Mouse (Mus musculus) ES-Bruce4 (cell line): ENCODE measurements around the gene Ccl22. TPM values are rescaled to one million over a fixed set of nuclear protein-coding genes. Genes with fewer than 3 reads are reported as not detected.

ENCODE experiments used
- H3K27ac ChIP-seq: 2 replicates; pipeline ENCODE4 v1.5.1; 2012; ENCODE audit warnings: low read length, inconsistent platforms; ENCODE audit not compliant: insufficient read depth
- H3K27me3 ChIP-seq: 2 replicates; pipeline ENCODE4 v1.6.1; 2012; ENCODE audit warnings: mild to moderate bottlenecking, low read length, inconsistent platforms; ENCODE audit not compliant: control insufficient read depth, poor library complexity, insufficient read depth, severe bottlenecking
- H3K36me3 ChIP-seq: 2 replicates; pipeline ENCODE4 v1.6.1; 2012; ENCODE audit warnings: inconsistent platforms, mild to moderate bottlenecking, low read length, moderate library complexity; ENCODE audit not compliant: control insufficient read depth, poor library complexity, insufficient read depth, severe bottlenecking
- H3K4me1 ChIP-seq: one replicate; pipeline ENCODE4 v1.8.1; 2011; ENCODE audit warnings: low read length; ENCODE audit not compliant: control insufficient read depth, insufficient read depth
- H3K4me3 ChIP-seq: 2 replicates; pipeline ENCODE4 v1.5.1; 2011; ENCODE audit warnings: low read depth, mild to moderate bottlenecking, low read length
- H3K9ac ChIP-seq: 2 replicates; pipeline ENCODE4 v1.6.1; 2012; ENCODE audit warnings: low read depth, mild to moderate bottlenecking, inconsistent platforms; ENCODE audit not compliant: poor library complexity, severe bottlenecking
- H3K9me3 ChIP-seq: replicated peaks from 2 replicates; pipeline ENCODE4 v1.6.1; 2012; ENCODE audit warnings: mild to moderate bottlenecking, low read length, inconsistent platforms; ENCODE audit not compliant: control insufficient read depth, poor library complexity, insufficient read depth, severe bottlenecking
- CTCF ChIP-seq: IDR thresholded peaks from one replicate; pipeline ENCODE4 v1.8.1; 2011; ENCODE audit warnings: low read depth, low read length
- EP300 ChIP-seq: IDR thresholded peaks from 2 replicates; pipeline ENCODE4 v1.6.1; 2011; ENCODE audit warnings: low read depth, low read length; ENCODE audit not compliant: insufficient read depth
- POLR2A ChIP-seq: IDR thresholded peaks from one replicate; pipeline ENCODE4 v1.8.1; 2011; ENCODE audit warnings: low read length; ENCODE audit not compliant: insufficient read depth
- polyA plus RNA-seq: library from polyadenylated mRNA; stranded (reverse); fragments of >200 nt; gene quantifications from 2 replicates; pipeline ENCODE4 v1.2.4, GENCODE M21; 2011; ENCODE audit warnings: low read depth; ENCODE audit not compliant: missing spikeins, insufficient read depth, insufficient read length

Ccl22 gene
- polyA plus RNA-seq, 1 experiment = not detected

- TF ChIP-seq POLR2A (no peak), EP300 (no peak), CTCF (no peak)
Observed at GRCm38 (mm10) chr8:94725998-94726397, 19.4 kb upstream of the Ccl22 start.

GRCm38 (mm10) chr8:94729301-94729700 is 16.1 kb upstream of the Ccl22 start:
- Histone ChIP-seq H3K36me3 (no peaks in the 10 kb centered on the region), H3K4me1 (no peaks in the 10 kb centered on the region), H3K27me3 (no peaks in the 10 kb centered on the region), H3K27ac (no peak overlapping the region), H3K9me3 (no peaks in the 10 kb centered on the region; the same call in 1 of the 2 replicates), H3K4me3 (no peak overlapping the region), H3K9ac (no peak overlapping the region)
- TF ChIP-seq POLR2A = no peak
- TF ChIP-seq EP300 = no peak
- no peak for TF ChIP-seq CTCF

More at GRCm38 (mm10) chr8:94725998-94726397, 19.4 kb upstream of the Ccl22 start:
- no peaks in the 10 kb centered on the region; the same call in 1 of the 2 replicates for H3K9me3 ChIP-seq
- no peaks in the 10 kb centered on the region for H3K4me1 ChIP-seq
- H3K36me3 ChIP-seq = no peaks in the 10 kb centered on the region
- no peak overlapping the region for H3K4me3 ChIP-seq
- no peak overlapping the region for H3K9ac ChIP-seq
- H3K27ac ChIP-seq = no peak overlapping the region
- H3K27me3 ChIP-seq = peaks cover 1% of the 10 kb centered on the region; the same call in 1 of the 2 replicates

- Histone ChIP-seq H3K36me3 (no peaks in the 10 kb centered on the region), H3K9me3 (no peaks in the 10 kb centered on the region), H3K4me3 (no peak overlapping the region), H3K27me3 (no peaks in the 10 kb centered on the region), H3K4me1 (no peaks in the 10 kb centered on the region), H3K9ac (no peak overlapping the region), H3K27ac (no peak overlapping the region)
- TF ChIP-seq POLR2A = no peak
- TF ChIP-seq EP300 = no peak
- TF ChIP-seq CTCF = no peak
Observed at GRCm38 (mm10) chr8:94733821-94734465, 11.4 kb upstream of the Ccl22 start.

- Histone ChIP-seq H3K36me3 (no peaks in the 10 kb centered on the region), H3K27ac (no peak overlapping the region), H3K4me3 (no peak overlapping the region), H3K9ac (no peak overlapping the region), H3K9me3 (no peaks in the 10 kb centered on the region), H3K4me1 (no peaks in the 10 kb centered on the region), H3K27me3 (no peaks in the 10 kb centered on the region)
- TF ChIP-seq POLR2A (no peak), EP300 (no peak), CTCF (no peak)
Observed at GRCm38 (mm10) chr8:94734735-94735350, 10.5 kb upstream of the Ccl22 start.

GRCm38 (mm10) chr8:94735426-94736094 is 9.8 kb upstream of the Ccl22 start:
- TF ChIP-seq EP300 = no peak
- TF ChIP-seq CTCF = no peak
- no peak for TF ChIP-seq POLR2A
- H3K9ac ChIP-seq = no peak overlapping the region
- no peak overlapping the region for H3K27ac ChIP-seq
- no peaks in the 10 kb centered on the region for H3K27me3 ChIP-seq
- H3K9me3 ChIP-seq = no peaks in the 10 kb centered on the region
- no peaks in the 10 kb centered on the region for H3K36me3 ChIP-seq
- H3K4me3 ChIP-seq = no peak overlapping the region
- no peaks in the 10 kb centered on the region for H3K4me1 ChIP-seq

- no peaks in the 10 kb centered on the region for H3K9me3 ChIP-seq
- H3K9ac ChIP-seq = no peak overlapping the region
- no peak overlapping the region for H3K4me3 ChIP-seq
- H3K36me3 ChIP-seq = no peaks in the 10 kb centered on the region
- no peaks in the 10 kb centered on the region for H3K4me1 ChIP-seq
- H3K27ac ChIP-seq = no peak overlapping the region
- no peaks in the 10 kb centered on the region for H3K27me3 ChIP-seq
- TF ChIP-seq CTCF (no peak), EP300 (no peak), POLR2A (no peak)
Observed at GRCm38 (mm10) chr8:94739829-94740228, 5.6 kb upstream of the Ccl22 start.
